Mouse (Mus musculus) lung, embryonic 14.5 days (tissue): ENCODE results near the gene Armh2. TPM values are rescaled to one million over a fixed set of nuclear protein-coding genes. Genes with fewer than 3 reads are reported as not detected.
"Not testable (repeated sequence)": the region's sequence is repeated elsewhere in the genome, so short reads cannot be mapped to it uniquely, and the experiment has no call there.

Experiments
- ATAC-seq: fragments of 200-750 bp; cut with Nextera tagmentation; 2 replicates; pipeline ENCODE4 v1.8.0; 2017; ENCODE audit warnings: mild to moderate bottlenecking, moderate TSS enrichment, moderate library complexity; ENCODE audit not compliant: insufficient read depth
- DNase-seq: peaks from one replicate; pipeline ENCODE4 v3.0.0-alpha.2; 2015
- H3K27ac ChIP-seq: fragments of 300-500 bp; sonication (generic); 2 replicates; pipeline ENCODE4 v1.5.1; 2014; ENCODE audit warnings: low read depth, mild to moderate bottlenecking, moderate library complexity
- H3K27me3 ChIP-seq: fragments of 300-500 bp; sonication (generic); 2 replicates; pipeline ENCODE4 v1.6.1; 2014; ENCODE audit warnings: low read length, control low read depth; ENCODE audit not compliant: insufficient read depth
- H3K36me3 ChIP-seq: fragments of 300-500 bp; sonication (generic); 2 replicates; pipeline ENCODE4 v1.6.1; 2014; ENCODE audit warnings: control low read depth; ENCODE audit not compliant: insufficient read depth
- H3K4me1 ChIP-seq: fragments of 300-500 bp; sonication (generic); 2 replicates; pipeline ENCODE4 v1.6.1; 2014; ENCODE audit warnings: antibody characterized with exemption, control low read depth; ENCODE audit not compliant: insufficient read depth
- H3K4me2 ChIP-seq: fragments of 300-500 bp; sonication (generic); 2 replicates; pipeline ENCODE4 v1.6.1; 2014; ENCODE audit warnings: mild to moderate bottlenecking
- H3K4me3 ChIP-seq: fragments of 300-500 bp; sonication (generic); 2 replicates; pipeline ENCODE4 v1.5.1; 2014; ENCODE audit warnings: low read depth, low read length
- H3K9ac ChIP-seq: fragments of 300-500 bp; sonication (generic); 2 replicates; pipeline ENCODE4 v1.6.1; 2014
- H3K9me3 ChIP-seq: fragments of 300-500 bp; sonication (generic); 2 replicates; pipeline ENCODE4 v1.6.1; 2016; ENCODE audit warnings: low read depth, low read length, control low read depth
- CTCF ChIP-seq: IDR thresholded peaks from 2 replicates; pipeline ENCODE4 v1.5.1; 2016; ENCODE audit warnings: antibody characterized with exemption, low read depth
- WGBS: fragments of 180-500 bp; shearing (Covaris S2); extraction: QIAGEN DNeasy Blood & Tissue Kit; methylation state at CpG from one replicate; pipeline ENCODE4 v1.1.7; 2014; 5-methylcytosine and 5-hydroxymethylcytosine counted together
- polyA plus RNA-seq: library from polyadenylated mRNA; unstranded; fragments of >200 nt; fragmentation: Nextera tagmentation; extraction: Ambion mirVana; gene quantifications from 2 replicates; pipeline ENCODE4 v1.2.1, GENCODE M21; 2014

The Armh2 gene
- polyA plus RNA-seq, 1 experiment from 2014 or later = not detected

- 80% methylated on average over 12 of the region's 12 CpGs for WGBS
- H3K4me1 ChIP-seq = peaks cover 3% of the 10 kb centered on the region; the same call in 1 of the 2 replicates
- TF ChIP-seq CTCF = no peak
- H3K4me2 ChIP-seq = no peak overlapping the region
- H3K27ac ChIP-seq = no peak overlapping the region
- DNase-seq (no peak), ATAC-seq (no peak)
- no peaks in the 10 kb centered on the region for H3K27me3 ChIP-seq
- H3K9ac ChIP-seq = no peak overlapping the region
- H3K4me3 ChIP-seq = no peak overlapping the region
- no peaks in the 10 kb centered on the region for H3K9me3 ChIP-seq
- peaks cover 58% of the 10 kb centered on the region for H3K36me3 ChIP-seq
These were observed 17.0 kb downstream of the Armh2 start for GRCm38 (mm10) chr13:24757820-24758564.

- no peaks in the 10 kb centered on the region for H3K27me3 ChIP-seq
- TF ChIP-seq CTCF = no peak
- ATAC-seq (no peak), DNase-seq (no peak)
- no peak overlapping the region for H3K9ac ChIP-seq
- H3K4me2 ChIP-seq = no peak overlapping the region
- H3K4me3 ChIP-seq = no peak overlapping the region
- WGBS = 75% methylated on average over 10 of the region's 10 CpGs
- H3K9me3 ChIP-seq = no peaks in the 10 kb centered on the region
- H3K36me3 ChIP-seq = peaks cover 47% of the 10 kb centered on the region
- H3K4me1 ChIP-seq = peaks cover 3% of the 10 kb centered on the region; the same call in 1 of the 2 replicates
- no peak overlapping the region for H3K27ac ChIP-seq
These were observed 18.4 kb downstream of the Armh2 start for GRCm38 (mm10) chr13:24759451-24759850.

GRCm38 (mm10) chr13:24760351-24760870 lies 19.4 kb downstream of the Armh2 start:
- Histone ChIP-seq H3K27me3 (no peaks in the 10 kb centered on the region), H3K4me3 (peak overlapping the region; percentile 84), H3K4me2 (peak overlapping the region; percentile 79), H3K9ac (peak overlapping the region; percentile 93), H3K36me3 (peaks cover 37% of the 10 kb centered on the region), H3K4me1 (peaks cover 3% of the 10 kb centered on the region; the same call in 1 of the 2 replicates), H3K27ac (no peak overlapping the region), H3K9me3 (no peaks in the 10 kb centered on the region)
- ATAC-seq (no peak), DNase-seq (peak; percentile 15)
- no peak for TF ChIP-seq CTCF
- WGBS = 52% methylated on average over 5 of the region's 5 CpGs

- no peak for ATAC-seq
- peak overlapping the region; percentile 98 for H3K27ac ChIP-seq
- DNase-seq = no peak
These were observed 20.0 kb downstream of the Armh2 start for GRCm38 (mm10) chr13:24761083-24761402.

GRCm38 (mm10) chr13:24761403-24762227 lies 20.6 kb downstream of the Armh2 start, which contains the start of gene Gmnn:
Gene Gmnn, minus strand, starts transcription at chr13:24761923.
- Histone ChIP-seq H3K9me3 (no peaks in the 10 kb centered on the region), H3K4me1 (peaks cover 3% of the 10 kb centered on the region; the same call in 1 of the 2 replicates), H3K4me3 (peak within 1 kb of the TSS; percentile 84), H3K9ac (peak within 1 kb of the TSS; percentile 93), H3K27ac (peak within 1 kb of the TSS; percentile 98), H3K4me2 (peak within 1 kb of the TSS; percentile 79), H3K27me3 (no peaks in the 10 kb centered on the region), H3K36me3 (peaks cover 25% of the 10 kb centered on the region)
- WGBS = under 1% methylated on average over 79 of the region's 79 CpGs
- peak; percentile 97 for DNase-seq
- ATAC-seq = peak; percentile 99
- no peak for TF ChIP-seq CTCF

More at GRCm38 (mm10) chr13:24761083-24761402, 20.0 kb downstream of the Armh2 start:
- H3K4me3 ChIP-seq = peak overlapping the region; percentile 84
- no peaks in the 10 kb centered on the region for H3K27me3 ChIP-seq
- H3K9me3 ChIP-seq = no peaks in the 10 kb centered on the region
- peak overlapping the region; percentile 79 for H3K4me2 ChIP-seq
- peaks cover 31% of the 10 kb centered on the region for H3K36me3 ChIP-seq
- WGBS = 3% methylated on average over 10 of the region's 10 CpGs
- peak overlapping the region; percentile 93 for H3K9ac ChIP-seq
- TF ChIP-seq CTCF = no peak
- H3K4me1 ChIP-seq = peaks cover 3% of the 10 kb centered on the region; the same call in 1 of the 2 replicates

GRCm38 (mm10) chr13:24762254-24762653 lies 21.2 kb downstream of the Armh2 start:
- H3K9me3 ChIP-seq = no peaks in the 10 kb centered on the region
- H3K9ac ChIP-seq = 0 out of 2 replicates have a peak overlapping the region, but pooled peaks have one; percentile 93
- DNase-seq = no peak
- peak overlapping the region; percentile 79 for H3K4me2 ChIP-seq
- H3K27me3 ChIP-seq = no peaks in the 10 kb centered on the region
- WGBS = 25% methylated on average over 4 of the region's 4 CpGs
- peak overlapping the region; percentile 84 for H3K4me3 ChIP-seq
- peaks cover 19% of the 10 kb centered on the region for H3K36me3 ChIP-seq
- no peak for ATAC-seq
- peaks cover 3% of the 10 kb centered on the region; the same call in 1 of the 2 replicates for H3K4me1 ChIP-seq
- no peak for TF ChIP-seq CTCF
- no peak overlapping the region for H3K27ac ChIP-seq

- H3K36me3 ChIP-seq, H3K27me3 ChIP-seq, H3K4me1 ChIP-seq, DNase-seq, H3K4me2 ChIP-seq, H3K9ac ChIP-seq, ATAC-seq, H3K9me3 ChIP-seq, H3K4me3 ChIP-seq, H3K27ac ChIP-seq: not testable (repeated sequence)
- WGBS = 62% methylated on average over 4 of the region's 4 CpGs
These were observed 26.8 kb downstream of the Armh2 start for GRCm38 (mm10) chr13:24767809-24768208.

GRCm38 (mm10) chr13:24771482-24771881 lies 30.4 kb downstream of the Armh2 start:
- not testable (repeated sequence) for H3K4me1 ChIP-seq, ATAC-seq, H3K9me3 ChIP-seq, H3K36me3 ChIP-seq, H3K27ac ChIP-seq, H3K27me3 ChIP-seq, H3K9ac ChIP-seq, H3K4me2 ChIP-seq, H3K4me3 ChIP-seq, DNase-seq
- WGBS = 93% methylated on average over 10 of the region's 10 CpGs
